Mouse (Mus musculus): Measurements from ENCODE around the gene Ddx25. TPM values are rescaled to one million over a fixed set of nuclear protein-coding genes. Genes with fewer than 3 reads are reported as not detected.
A peak's percentile ranks its signal among the peaks of the same experiment; 100 is the strongest.

Ddx25 gene
- polyA plus RNA-seq (2017; shearing (Covaris generic)): under 1 TPM; 0.09 to 0.17 TPM

GRCm38 (mm10) chr9:35558257-35559008 lies at the start of gene Ddx25, which contains the start of gene Pus3:
Gene Ddx25, minus strand, starts transcription at chr9:35558528.
Gene Pus3, plus strand, starts transcription at chr9:35558595.
- peak; percentile 30 for ATAC-seq

DNA sequence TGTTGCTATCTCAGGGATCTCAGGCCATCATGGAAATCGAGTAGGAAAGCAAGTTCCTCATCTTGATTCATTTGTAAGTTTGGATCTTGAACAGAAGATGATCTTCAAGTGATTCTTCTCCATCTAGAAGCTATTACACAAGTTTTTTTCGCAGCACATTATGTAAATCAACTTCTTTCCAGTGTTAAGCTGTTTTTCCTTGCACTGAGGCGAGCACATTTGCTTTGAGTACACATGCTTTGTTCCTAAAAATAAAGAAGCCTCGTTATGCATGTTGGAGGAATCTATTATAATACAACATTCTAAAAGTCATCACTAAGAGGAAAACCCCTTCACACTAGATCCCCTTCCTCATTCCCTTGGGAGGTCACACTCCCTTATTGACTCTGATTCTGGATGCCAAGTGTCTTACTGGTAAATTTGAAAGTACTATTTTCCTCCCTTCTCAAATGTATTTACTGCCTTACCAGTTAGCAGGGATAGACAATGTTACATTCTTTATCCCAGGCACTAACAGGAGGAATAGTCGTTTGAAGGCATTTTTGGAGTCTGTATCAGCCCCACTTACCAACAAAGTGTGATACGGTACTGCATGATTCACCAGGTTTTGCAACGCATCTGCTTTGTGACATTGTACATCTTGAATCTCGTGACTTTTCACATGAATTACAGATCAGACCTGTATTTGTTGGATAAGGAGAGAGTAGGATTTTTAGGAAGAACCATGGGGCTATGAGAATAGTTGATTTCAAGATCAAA lies 49.5 kb upstream of the Ddx25 start:
- ATAC-seq: no peak

- no peak for ATAC-seq
These were observed 34.6 kb upstream of the Ddx25 start for GRCm38 (mm10) chr9:35592903-35593302.

GRCm38 (mm10) chr9:35587674-35588073 lies 29.3 kb upstream of the Ddx25 start:
- no peak for ATAC-seq

DNA sequence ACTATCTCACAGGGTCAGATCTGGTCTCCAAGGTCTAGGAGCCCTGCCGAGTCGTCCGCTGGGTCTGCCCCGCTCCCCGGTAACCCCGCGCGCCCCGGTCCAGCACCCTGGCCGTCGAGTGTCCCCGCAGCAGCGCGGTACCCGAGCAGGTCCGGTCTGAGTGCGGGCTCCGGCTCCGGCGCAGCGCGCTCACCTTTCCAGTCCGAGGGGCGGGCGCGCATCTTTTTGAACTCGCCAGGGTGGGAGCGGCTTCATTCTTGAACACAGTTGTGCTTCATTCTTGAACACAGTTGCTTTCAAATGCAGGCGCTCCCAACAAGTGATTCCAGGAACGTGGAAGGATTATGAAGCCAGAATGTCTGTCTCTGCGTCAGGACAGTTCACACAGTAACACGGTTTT lies 16.1 kb upstream of the Ddx25 start:
- ATAC-seq: no peak

- ATAC-seq: no peak
These were observed 12.3 kb upstream of the Ddx25 start for GRCm38 (mm10) chr9:35570663-35571062.

DNA sequence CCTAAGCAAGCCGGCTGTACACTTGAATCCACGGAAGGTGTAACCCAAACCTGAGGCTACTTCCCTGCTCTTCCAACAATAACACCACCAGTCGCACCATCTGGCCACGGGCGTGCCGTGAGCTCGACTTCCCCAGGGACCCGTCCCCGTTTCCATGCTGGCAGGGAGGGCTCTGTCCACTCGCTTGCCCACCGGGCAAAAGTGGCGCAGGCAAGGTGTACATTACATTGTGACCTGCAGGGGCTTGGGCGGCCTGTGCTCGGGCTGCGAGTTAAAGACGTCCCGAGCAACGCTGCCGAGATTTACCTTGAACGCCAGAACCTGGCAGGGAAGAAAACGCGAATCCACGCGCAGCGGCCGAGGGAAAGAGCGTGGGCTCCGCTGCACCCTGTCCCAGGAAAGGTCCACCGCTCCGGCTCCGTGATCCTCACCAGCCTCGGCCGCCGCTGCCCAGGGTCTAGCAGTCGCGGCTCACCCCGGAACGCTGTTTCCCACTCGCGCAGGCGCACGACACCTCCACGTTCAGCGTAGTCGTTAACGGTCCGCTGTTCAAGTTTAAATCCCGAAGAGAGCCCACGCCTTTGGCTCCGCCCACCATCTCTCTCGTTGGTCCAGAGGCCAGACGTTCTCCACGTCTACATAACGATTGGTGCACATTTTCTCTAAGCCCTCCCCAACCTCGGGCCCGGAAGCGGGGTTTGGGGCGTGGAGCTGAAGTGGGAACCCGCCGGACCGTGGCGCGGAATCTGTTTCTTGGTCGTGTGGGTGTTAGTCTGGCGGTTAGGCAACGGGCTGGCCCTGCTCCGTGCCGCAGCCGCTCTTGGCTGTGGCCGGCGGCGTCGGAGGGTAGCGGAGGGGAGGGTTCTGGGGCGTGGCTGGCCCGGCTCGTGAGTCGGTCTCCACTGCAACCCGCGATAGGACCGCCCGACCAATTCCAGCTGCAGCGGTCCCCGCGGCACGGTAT lies 11.5 kb upstream of the Ddx25 start, which contains the start of the genes Pate2 and Hyls1:
Gene Pate2 (plus strand): TSS at position 714 of the 964 bp plus-strand sequence.
Gene Hyls1 (minus strand): TSS at position 828 of the 964 bp plus-strand sequence.
- ATAC-seq: peak; percentile 98

DNA sequence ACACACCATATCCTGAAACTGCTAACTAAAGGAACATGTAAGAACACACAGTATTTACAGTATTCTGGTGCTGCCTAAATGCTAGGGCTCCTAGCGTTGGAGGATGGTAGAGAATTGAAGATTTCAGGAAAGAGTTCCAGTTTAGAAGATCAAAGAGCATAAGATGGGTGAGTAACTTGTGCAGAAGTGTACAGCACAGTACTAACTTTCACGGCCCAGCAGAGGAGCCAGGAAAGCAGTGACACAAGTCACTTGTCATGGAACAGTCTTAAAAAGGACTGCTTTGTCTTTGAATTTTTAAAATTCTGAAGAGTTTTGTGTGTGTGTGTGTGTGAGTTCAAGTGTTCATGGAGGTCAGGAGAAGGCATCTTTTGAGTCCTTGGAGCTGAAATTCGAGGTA lies 9.7 kb upstream of the Ddx25 start:
- ATAC-seq: no peak

- ATAC-seq: no peak
These were observed 6.4 kb upstream of the Ddx25 start for GRCm38 (mm10) chr9:35564536-35565240.

- ATAC-seq: no peak
These were observed 3.3 kb upstream of the Ddx25 start for GRCm38 (mm10) chr9:35561583-35561982.

DNA sequence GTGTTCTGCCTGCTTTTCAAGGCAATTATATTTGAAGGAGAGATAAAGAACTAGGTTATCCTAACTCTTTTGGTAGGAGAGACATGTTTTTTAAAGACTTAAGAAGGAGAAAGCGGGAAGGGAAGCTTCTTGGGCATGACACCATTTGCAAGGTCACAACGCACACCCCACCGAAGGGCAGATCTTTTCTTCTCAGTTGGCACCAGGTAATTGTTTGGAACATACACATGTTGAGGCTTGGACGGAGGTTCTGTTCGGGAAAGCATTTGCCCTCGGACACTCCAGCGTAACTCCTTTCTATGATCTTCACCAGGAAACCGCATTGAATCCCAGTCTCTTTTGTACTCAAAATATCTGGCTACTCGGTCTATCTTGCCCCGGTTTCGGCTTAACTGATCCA lies 2.7 kb upstream of the Ddx25 start:
- no peak for ATAC-seq

- ATAC-seq: peak; percentile 93
These were observed 922 bp upstream of the Ddx25 start for GRCm38 (mm10) chr9:35559009-35559890.

DNA sequence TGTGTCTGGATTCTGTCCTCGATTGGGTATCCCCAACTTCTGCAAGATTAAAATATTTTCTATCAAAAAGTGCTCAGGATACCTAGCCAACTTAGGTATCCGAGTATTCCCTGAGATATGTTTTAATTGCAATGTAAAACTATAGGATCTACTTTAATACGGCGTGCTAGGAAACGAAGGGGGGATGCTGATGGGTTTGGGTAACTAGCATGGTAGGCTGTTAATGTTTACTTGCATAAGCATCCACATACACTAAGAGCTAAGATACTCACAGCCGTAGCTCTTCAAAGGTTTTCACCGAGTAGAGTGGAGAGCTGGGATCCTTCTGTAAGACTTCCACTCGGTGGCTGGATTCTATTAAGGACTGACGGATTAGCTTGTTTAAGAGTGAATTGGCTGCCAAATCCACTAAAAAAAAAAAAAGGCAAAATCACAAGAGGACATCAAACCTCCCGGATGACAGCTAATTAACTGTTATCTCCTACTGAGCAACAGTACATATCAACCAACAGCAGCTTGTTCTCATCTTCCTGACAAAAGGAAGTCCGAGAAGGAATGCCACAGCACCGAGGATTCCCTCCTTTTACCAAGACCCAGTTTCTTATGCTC lies 1.7 kb downstream of the Ddx25 start:
- no peak for ATAC-seq

DNA sequence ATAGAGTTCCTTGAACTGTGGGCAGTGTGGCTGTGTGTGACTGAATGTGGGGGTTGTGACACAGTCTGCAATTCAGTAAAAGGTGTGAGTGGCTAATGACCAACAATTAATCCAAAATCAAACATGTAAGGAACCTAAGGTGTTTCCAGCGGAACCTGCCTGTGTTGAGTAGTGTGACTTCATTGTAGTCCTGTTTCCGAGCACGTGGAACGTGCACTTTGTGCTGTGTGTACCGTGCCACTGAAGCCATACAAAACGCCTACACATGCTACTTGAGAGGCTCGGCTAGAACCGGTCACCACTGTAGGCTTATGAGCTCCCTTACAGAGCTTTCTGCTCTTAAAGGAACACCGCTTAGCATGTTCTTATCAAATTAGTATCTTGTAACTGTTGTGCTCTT lies 9.9 kb downstream of the Ddx25 start:
- no peak for ATAC-seq

DNA sequence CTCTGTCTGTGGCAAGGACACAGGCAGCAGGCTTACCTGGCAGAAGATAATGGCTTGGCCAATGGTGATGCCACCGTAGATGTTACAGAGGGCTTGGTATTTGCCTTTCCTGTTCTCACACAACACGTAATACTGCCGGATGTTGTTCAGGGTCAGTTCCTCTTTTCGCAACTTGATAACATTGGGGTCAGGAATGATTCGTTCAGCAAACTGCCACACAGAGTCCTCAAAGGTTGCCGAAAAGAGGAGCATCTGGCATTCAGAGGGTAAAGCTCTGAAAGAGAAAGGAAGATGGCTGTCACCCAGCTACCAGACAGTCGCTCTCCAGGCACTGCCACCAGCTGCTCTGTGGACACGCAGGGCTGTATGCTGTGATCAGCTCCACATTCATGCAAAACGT lies 11.6 kb downstream of the Ddx25 start:
- ATAC-seq: no peak

- ATAC-seq: no peak
These were observed 12.6 kb downstream of the Ddx25 start for GRCm38 (mm10) chr9:35545704-35546103.

DNA sequence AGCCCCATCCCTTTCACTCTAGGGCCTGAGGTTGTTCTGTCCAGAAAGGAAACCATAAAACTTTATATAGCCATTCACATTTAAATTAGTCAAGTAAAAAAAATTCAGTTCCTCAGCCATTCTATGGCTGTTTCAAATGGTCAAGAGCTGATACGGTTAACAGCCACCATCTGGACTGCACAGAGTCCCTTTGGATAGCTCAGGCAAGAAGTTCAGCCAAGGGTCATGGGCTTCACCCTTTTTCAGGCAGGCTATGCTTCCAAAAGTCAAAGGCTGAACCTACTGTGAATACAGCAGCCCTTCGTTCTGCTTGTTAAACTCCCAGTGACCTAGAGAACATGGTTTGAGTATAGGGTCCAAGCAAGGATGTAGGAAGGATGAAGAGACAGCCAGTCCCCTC lies 13.7 kb downstream of the Ddx25 start:
- ATAC-seq: no peak

- ATAC-seq: no peak
These were observed 15.0 kb downstream of the Ddx25 start for GRCm38 (mm10) chr9:35543099-35543860.

DNA sequence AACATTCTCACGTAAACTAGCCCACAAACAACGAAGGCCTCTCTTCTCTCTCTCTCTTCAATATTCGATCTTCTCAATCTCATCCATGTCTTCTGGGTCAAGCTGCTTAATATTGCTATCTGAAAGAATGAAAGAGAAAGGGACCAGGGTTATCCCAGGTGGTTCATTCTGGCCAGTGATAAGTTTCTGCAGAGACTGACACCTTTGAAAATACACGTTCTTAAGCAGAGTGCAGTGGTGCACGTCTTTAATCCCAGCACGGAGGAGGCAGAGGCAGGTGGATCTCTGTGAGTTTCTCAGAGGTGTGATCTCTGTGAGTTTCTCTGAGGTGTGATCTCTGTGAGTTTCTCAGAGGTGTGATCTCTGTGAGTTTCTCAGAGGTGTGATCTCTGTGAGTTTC lies 16.4 kb downstream of the Ddx25 start:
- ATAC-seq: no peak

DNA sequence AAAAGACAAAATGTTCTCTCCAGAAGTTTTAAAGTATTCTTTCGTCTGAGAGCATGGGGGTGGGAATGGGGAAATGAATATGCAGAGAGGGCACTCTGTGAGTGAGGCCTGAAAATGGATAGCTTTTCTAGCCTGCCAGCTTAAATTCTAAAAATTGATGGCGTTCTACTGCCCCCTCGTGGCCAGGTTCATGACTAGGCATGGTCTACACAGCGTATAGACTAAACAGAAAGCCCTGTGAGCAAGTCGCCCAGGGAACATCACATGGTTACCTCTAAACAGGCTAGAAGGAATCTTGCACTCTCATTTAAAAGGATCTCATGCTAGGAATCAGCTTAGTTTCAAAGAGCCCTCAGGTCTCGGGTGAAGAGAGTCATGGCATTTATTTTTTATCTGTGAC lies 16.8 kb downstream of the Ddx25 start:
- peak; percentile 68 for ATAC-seq
